Mouse (Mus musculus): ENCODE results near the gene Ect2. TPM values are rescaled to one million over a fixed set of nuclear protein-coding genes. Genes with fewer than 3 reads are reported as not detected.

Ect2 gene
- 31.1 TPM for polyA plus RNA-seq (2014; fragmentation: Illumina TruSeq; extraction: RNeasy Lipid Tissue Mini Kit (QIAGEN cat#74804); ENCODE audit: low read depth, low replicate concordance)

DNA sequence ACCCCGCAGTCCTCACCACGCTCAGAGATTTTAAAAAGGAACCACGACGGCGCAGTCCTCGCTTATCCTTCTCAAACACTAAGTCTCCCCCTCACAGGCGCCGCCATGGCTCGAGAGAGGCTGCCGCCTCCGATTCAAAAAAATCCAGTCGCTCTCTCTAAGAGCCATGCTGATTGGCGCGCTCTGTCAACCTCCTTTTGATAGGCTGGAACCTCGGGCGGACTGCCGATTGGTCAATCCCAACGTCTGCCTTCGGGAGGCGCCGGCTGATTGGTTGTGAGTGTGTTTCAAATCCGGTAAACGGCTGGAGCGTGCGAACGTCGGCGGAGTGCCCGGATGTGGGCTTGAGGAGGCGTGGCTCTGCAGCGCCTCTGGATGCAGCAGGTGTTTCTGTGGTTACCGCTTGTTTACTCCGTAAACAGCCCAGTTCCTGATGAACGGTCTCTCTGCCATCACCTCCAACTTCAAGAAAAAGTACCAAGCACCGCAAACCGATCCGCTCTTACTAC, at the start of gene Ect2:
TSS of gene Ect2 (minus strand) at position 178 of the 509 bp plus-strand sequence.

DNA sequence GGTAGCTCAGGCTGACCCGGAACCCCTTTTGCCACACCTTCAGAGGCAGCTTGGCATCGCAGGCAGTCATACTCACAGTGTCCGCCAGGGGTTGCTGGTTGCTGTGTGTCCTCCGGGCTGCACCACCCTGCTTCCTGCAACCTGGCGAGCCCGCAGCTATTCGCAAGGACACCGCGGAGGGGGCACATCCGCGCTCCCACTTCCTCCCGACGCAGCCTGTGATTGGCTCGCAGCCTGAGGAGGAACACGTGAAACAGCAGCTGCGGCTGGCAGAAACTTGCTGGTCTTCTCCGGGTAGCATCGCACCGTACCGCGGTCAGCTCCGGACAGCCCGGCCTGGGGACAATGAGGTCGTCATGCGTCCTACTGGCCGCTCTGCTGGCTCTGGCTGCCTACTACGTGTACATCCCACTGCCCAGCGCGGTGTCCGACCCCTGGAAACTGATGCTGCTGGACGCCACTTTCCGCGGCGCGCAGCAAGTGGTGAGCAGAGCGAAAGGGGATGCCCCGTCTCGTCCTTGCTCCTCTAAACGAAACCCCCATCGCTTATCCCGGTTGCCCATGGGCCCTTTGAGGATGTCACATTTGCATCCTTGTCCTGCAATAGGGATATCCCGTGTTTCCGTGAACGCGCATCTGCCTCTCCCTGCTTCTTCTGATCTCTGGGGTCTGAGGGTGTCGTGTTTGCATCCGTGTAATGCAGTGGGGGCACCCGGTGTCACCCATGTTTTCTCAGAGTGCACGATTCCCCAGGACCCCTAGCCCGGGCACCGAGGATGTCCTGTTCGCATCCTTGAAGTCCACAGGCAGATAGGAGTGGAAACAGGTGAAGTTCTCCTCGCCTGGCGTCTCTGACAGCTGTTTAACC, 29.3 kb upstream of the Ect2 start, which contains the start of gene Nceh1:
TSS of gene Nceh1 (plus strand) at position 233 of the 868 bp plus-strand sequence.

Other genes starting within 250 kb of the Ect2 start
- gene Nceh1, start 29.1 kb upstream of the Ect2 start, polyA plus RNA-seq (2014; fragmentation: Illumina TruSeq; extraction: RNeasy Lipid Tissue Mini Kit (QIAGEN cat#74804); ENCODE audit: low read depth, low replicate concordance): 36.1 TPM
- gene Tnfsf10, start 163.2 kb upstream of the Ect2 start, polyA plus RNA-seq (2014; fragmentation: Illumina TruSeq; extraction: RNeasy Lipid Tissue Mini Kit (QIAGEN cat#74804); ENCODE audit: low read depth, low replicate concordance): 25.8 TPM
- gene Ghsr, start 217.5 kb upstream of the Ect2 start, polyA plus RNA-seq (2014; fragmentation: Illumina TruSeq; extraction: RNeasy Lipid Tissue Mini Kit (QIAGEN cat#74804); ENCODE audit: low read depth, low replicate concordance): not detected